Mouse (Mus musculus) thymus, adult 2 months (tissue): ENCODE data around the gene Rbp2.

Experiments used
- CTCF ChIP-seq: fragments of 200-500 bp; IDR thresholded peaks from 2 replicates; pipeline ENCODE4 v1.5.1; 2012; ENCODE audit warnings: mild to moderate bottlenecking, control low read depth, low read length, moderate library complexity, borderline replicate concordance; ENCODE audit not compliant: control insufficient read depth, poor library complexity, insufficient read depth; ENCODE audit errors: extremely low read depth
- POLR2A ChIP-seq: fragments of 200-500 bp; IDR thresholded peaks from 2 replicates; pipeline ENCODE4 v1.6.1; 2012; ENCODE audit warnings: mild to moderate bottlenecking, low read length, control low read depth, moderate library complexity; ENCODE audit not compliant: control insufficient read depth, poor library complexity, insufficient read depth; ENCODE audit errors: extremely low read depth

DNA sequence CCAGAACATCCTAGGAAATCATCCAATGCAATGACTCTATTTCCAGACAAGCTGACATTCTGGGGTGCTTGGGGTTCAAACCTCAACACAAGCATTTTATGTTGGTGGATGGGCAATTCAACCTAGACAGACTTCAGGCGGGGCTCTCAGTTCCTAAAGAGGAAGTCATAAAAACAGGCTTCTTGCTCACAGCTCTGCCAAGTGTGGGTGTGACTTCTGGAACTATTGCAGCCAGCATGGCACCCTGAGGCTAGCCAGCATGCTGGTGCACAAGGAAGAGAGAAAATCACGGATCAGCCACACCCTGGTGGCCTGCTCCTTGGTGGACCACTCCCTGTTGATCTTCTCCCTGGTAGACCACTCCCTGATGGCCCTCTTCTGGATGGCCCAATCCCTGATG, 45.1 kb downstream of the Rbp2 start:
- TF ChIP-seq POLR2A (no peak), CTCF (no peak)
